Mouse (Mus musculus) hindbrain, postnatal 0 days (tissue): ENCODE measurements at regions not wholly inside any gene's neighbourhood (a gene's known extent, or its start where the extent isn't known, plus 50 kb on each side); places are given as distances from the start of the nearest gene placed in this dataset.

Experiments
- ATAC-seq: fragments of 200-750 bp; cut with Nextera tagmentation; 2 replicates; pipeline ENCODE4 v1.8.0; 2017; ENCODE audit warnings: mild to moderate bottlenecking, moderate TSS enrichment, moderate library complexity
- DNase-seq: peaks from one replicate; pipeline ENCODE4 v3.0.0-alpha.2; 2015; ENCODE audit warnings: low spot score
- H3K27ac ChIP-seq: fragments of 300-500 bp; sonication (generic); 2 replicates; pipeline ENCODE4 v1.5.1; 2014; ENCODE audit warnings: mild to moderate bottlenecking
- H3K27me3 ChIP-seq: fragments of 300-500 bp; sonication (generic); 2 replicates; pipeline ENCODE4 v1.6.1; 2014; ENCODE audit warnings: low read length, mixed read lengths; ENCODE audit not compliant: insufficient read depth
- H3K36me3 ChIP-seq: fragments of 300-500 bp; sonication (generic); 2 replicates; pipeline ENCODE4 v1.6.1; 2014; ENCODE audit warnings: low read length, mixed read lengths; ENCODE audit not compliant: insufficient read depth
- H3K4me1 ChIP-seq: fragments of 300-500 bp; sonication (generic); 2 replicates; pipeline ENCODE4 v1.6.1; 2014; ENCODE audit warnings: antibody characterized with exemption, low read length, mixed read lengths; ENCODE audit not compliant: insufficient read depth
- H3K4me2 ChIP-seq: fragments of 300-500 bp; sonication (generic); 2 replicates; pipeline ENCODE4 v1.6.1; 2014; ENCODE audit warnings: low read depth, mild to moderate bottlenecking, low read length, moderate library complexity, mixed read lengths
- H3K4me3 ChIP-seq: fragments of 300-500 bp; sonication (generic); 2 replicates; pipeline ENCODE4 v1.5.1; 2014; ENCODE audit warnings: low read length
- H3K9ac ChIP-seq: fragments of 300-500 bp; sonication (generic); replicated peaks from 2 replicates; pipeline ENCODE4 v1.6.1; 2014; ENCODE audit warnings: mild to moderate bottlenecking, low read length, moderate library complexity, mixed read lengths
- H3K9me3 ChIP-seq: fragments of 300-500 bp; sonication (generic); 2 replicates; pipeline ENCODE4 v1.6.1; 2016; ENCODE audit warnings: low read length, mixed read lengths
- CTCF ChIP-seq: IDR thresholded peaks from 2 replicates; pipeline ENCODE4 v1.5.1; 2016; ENCODE audit warnings: antibody characterized with exemption, control low read depth, low read depth
- WGBS: fragments of 180-500 bp; shearing (Covaris S2); extraction: QIAGEN DNeasy Blood & Tissue Kit; methylation state at CpG from one replicate; pipeline ENCODE4 v1.1.7; 2014; 5-methylcytosine and 5-hydroxymethylcytosine counted together

DNA sequence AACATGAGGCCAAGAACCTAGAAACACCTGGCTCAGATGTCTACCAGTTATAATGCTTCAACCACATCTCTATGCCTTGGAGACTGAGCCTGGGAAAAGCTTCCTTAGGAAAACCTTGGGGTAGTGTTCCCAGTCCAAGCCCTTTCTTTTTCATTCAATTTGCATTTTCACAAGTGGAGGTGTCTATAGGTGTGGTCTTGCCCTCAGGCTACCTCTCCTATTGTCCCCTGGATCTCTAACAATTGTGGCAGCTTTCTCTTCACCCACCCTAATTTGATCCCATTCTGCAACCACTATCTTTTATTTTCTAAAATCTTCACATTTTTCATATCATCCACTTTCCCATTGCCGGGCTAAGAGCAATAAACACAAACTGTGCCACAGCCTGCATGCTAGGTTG lies 251.0 kb upstream of the Rbms1 start:
- no peaks in the 10 kb centered on the region for H3K36me3 ChIP-seq
- no peaks in the 10 kb centered on the region for H3K27me3 ChIP-seq
- 93% methylated on average over 1 of the region's 1 CpGs for WGBS
- H3K27ac ChIP-seq: no peak overlapping the region
- no peak for ATAC-seq
- H3K4me3 ChIP-seq: no peak overlapping the region
- H3K9ac ChIP-seq: no peak overlapping the region
- no peak for TF ChIP-seq CTCF
- no peaks in the 10 kb centered on the region for H3K4me1 ChIP-seq
- H3K4me2 ChIP-seq: no peak overlapping the region
- no peak for DNase-seq
- H3K9me3 ChIP-seq: no peaks in the 10 kb centered on the region

DNA sequence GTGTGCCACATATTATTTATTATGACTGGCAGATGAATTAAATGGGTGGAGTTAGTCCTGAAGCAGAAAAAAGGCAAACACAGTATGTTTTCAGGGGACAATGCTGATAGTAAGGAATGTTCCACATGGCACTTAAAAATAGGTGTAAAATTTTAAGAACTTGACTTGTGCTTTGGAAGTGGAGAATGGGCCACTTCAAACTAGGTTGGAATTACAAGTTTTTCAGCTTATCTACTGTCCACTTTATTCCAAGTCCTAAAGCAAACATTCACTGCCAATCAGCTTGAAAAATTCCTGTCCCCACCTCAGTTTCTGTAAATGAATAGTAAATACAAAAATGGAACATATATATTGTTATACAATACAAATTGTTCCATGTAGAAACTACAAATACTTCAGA lies 238.4 kb upstream of the Rbms1 start:
- no peak overlapping the region for H3K9ac ChIP-seq

DNA sequence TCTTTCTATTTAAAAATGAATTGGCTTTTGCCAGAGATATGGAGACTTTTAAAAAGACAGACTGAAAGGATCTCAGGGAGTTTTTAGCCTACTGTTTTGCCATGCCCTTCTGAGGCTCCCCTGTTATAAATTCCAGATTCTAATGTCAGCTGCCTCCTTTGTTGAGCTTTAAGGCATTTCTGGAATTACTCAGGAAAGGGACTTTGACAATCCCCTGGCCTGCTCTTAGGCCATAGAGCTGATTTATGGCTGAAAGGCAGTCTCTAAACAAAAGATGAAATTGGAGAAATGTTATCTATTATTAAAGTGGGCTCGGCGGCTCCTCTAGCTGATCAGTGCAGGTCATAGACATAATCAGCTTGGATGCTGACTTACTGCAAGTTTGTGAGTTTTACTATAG lies 231.0 kb upstream of the Rbms1 start:
- ATAC-seq (no peak), DNase-seq (no peak)
- 62% methylated on average over 2 of the region's 2 CpGs for WGBS
- Histone ChIP-seq H3K27me3 (no peaks in the 10 kb centered on the region), H3K4me3 (no peak overlapping the region), H3K9ac (no peak overlapping the region), H3K36me3 (no peaks in the 10 kb centered on the region), H3K27ac (no peak overlapping the region), H3K9me3 (no peaks in the 10 kb centered on the region), H3K4me2 (no peak overlapping the region), H3K4me1 (no peaks in the 10 kb centered on the region)
- no peak for TF ChIP-seq CTCF

More for the DNA sequence above, 238.4 kb upstream of the Rbms1 start:
- TF ChIP-seq CTCF: no peak
- Histone ChIP-seq H3K4me2 (no peak overlapping the region), H3K4me1 (no peaks in the 10 kb centered on the region), H3K36me3 (no peaks in the 10 kb centered on the region), H3K9me3 (no peaks in the 10 kb centered on the region), H3K27me3 (no peaks in the 10 kb centered on the region), H3K27ac (no peak overlapping the region), H3K4me3 (no peak overlapping the region)
- no peak for ATAC-seq
- no peak for DNase-seq

DNA sequence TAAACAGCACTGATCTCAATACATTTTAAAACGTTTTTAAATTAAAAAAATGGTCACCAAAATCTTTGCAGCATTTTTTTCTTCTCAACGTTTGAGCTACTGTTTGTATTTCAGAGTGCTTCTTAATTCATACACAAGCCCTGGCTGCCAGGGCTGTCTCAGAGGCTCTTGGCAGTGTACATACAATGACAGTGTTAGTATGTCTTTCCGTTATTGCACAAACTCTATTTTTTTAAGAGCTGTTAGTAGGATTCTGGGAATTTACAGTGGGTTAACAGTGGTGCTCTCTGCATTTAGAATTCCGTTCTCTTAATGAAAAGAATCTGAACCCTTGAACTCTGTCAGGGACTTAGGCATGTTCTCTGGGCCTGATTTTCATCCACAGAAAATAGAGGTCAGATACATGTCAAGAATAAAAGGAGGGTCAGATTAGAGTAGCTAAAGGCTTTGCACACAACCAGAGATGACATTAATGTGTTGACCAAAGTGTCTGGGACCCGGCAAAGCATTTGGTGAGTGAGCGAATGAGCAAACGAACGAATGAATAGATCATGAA lies 219.5 kb upstream of the Rbms1 start:
- TF ChIP-seq CTCF: no peak
- H3K4me3 ChIP-seq: no peak overlapping the region
- no peak overlapping the region for H3K27ac ChIP-seq
- no peak for ATAC-seq
- H3K36me3 ChIP-seq: no peaks in the 10 kb centered on the region
- no peak overlapping the region for H3K9ac ChIP-seq
- no peaks in the 10 kb centered on the region for H3K4me1 ChIP-seq
- H3K4me2 ChIP-seq: no peak overlapping the region
- H3K27me3 ChIP-seq: no peaks in the 10 kb centered on the region
- no peaks in the 10 kb centered on the region for H3K9me3 ChIP-seq
- no peak for DNase-seq
- WGBS: 52% methylated on average over 8 of the region's 8 CpGs

DNA sequence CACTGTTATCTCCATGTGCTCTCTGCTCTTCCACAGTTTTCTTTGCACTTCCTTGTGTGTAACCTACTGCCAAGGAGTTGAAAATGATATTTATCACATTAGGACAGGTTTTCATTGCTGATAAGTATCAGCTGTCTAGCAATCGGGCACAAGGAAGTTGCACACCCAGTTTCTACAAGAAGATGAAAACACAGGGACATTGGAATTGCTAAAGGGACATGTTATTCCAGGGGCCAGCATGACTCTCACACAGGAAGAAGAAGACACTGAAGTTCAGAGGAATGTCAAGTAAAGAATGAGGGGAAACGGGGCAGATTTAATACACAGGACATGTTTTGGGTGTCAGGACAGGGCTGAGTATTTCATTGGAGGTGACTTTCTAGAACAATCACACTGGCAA lies 214.8 kb upstream of the Rbms1 start:
- Histone ChIP-seq H3K9ac (no peak overlapping the region), H3K4me3 (no peak overlapping the region), H3K36me3 (no peaks in the 10 kb centered on the region), H3K9me3 (no peaks in the 10 kb centered on the region), H3K27me3 (no peaks in the 10 kb centered on the region), H3K27ac (no peak overlapping the region), H3K4me1 (no peaks in the 10 kb centered on the region), H3K4me2 (no peak overlapping the region)
- no peak for TF ChIP-seq CTCF
- ATAC-seq (no peak), DNase-seq (no peak)
- WGBS: 89% methylated on average over 2 of the region's 2 CpGs

DNA sequence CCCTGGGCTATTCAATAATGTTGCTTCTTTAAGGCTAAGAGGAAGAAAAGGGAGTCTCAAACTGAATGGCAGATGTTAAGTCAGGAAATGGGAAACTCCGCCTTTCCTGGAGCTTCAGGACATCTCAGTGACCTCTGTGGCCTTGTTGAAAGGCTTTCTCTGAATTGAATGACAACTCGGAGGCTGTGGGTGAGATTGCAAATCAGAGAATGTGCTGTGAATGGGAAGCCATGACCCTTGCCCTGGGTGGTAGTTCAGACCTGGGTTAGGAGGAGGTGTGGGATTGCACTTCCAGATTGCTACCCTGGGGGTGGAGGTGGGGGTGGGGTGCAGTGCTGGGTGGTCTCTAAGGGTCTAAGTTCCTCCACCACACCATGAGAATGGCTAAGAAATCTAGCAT lies 213.8 kb upstream of the Rbms1 start:
- Histone ChIP-seq H3K4me3 (no peak overlapping the region), H3K4me1 (no peaks in the 10 kb centered on the region), H3K9me3 (no peaks in the 10 kb centered on the region), H3K4me2 (no peak overlapping the region), H3K9ac (no peak overlapping the region), H3K36me3 (no peaks in the 10 kb centered on the region), H3K27me3 (no peaks in the 10 kb centered on the region), H3K27ac (no peak overlapping the region)
- 18% methylated on average over 2 of the region's 2 CpGs for WGBS
- TF ChIP-seq CTCF: no peak
- no peak for DNase-seq
- no peak for ATAC-seq

DNA sequence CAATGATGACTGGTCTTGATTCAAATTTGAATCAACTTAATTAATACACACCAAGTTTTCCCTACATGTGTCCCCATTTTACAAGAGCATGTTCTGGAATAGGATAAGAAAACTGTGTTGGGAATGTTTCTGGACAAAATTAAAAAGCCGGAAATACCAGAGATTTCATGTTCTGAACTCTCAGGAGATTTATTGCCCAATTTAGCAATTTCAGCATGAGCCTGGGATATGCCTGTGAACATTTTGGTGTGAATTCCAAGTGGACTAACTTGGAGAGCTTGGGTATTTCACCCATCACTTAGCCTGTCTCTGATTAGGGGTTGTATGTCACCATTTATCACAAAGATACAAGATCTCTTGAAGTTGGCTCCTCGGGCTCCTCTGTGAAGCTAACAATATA lies 210.6 kb upstream of the Rbms1 start:
- Histone ChIP-seq H3K4me1 (no peaks in the 10 kb centered on the region), H3K36me3 (no peaks in the 10 kb centered on the region), H3K27me3 (no peaks in the 10 kb centered on the region), H3K4me2 (no peak overlapping the region), H3K9ac (no peak overlapping the region), H3K9me3 (no peaks in the 10 kb centered on the region), H3K4me3 (no peak overlapping the region), H3K27ac (no peak overlapping the region)
- 74% methylated on average over 2 of the region's 2 CpGs for WGBS
- no peak for TF ChIP-seq CTCF
- ATAC-seq (no peak), DNase-seq (no peak)
